Mouse (Mus musculus): ENCODE data around the gene Hoxb2. TPM values are rescaled to one million over a fixed set of nuclear protein-coding genes. Genes with fewer than 3 reads are reported as not detected.

The Hoxb2 gene
- polyA plus RNA-seq, 1 experiment = not detected

GRCm38 (mm10) chr11:96397806-96398335 lies 47.5 kb downstream of the Hoxb2 start:
- no peak overlapping the region for H3ac ChIP-seq (ENCODE audit: control insufficient read depth, insufficient read length, low read depth)
- no peaks in the 10 kb centered on the region for H3K27me3 ChIP-seq (ENCODE audit: control insufficient read depth, insufficient read depth, insufficient read length)
- TF ChIP-seq CEBPB (IDR thresholded peaks at IDR 0.05; ENCODE audit: low read depth) = no peak
- no peak for TF ChIP-seq USF1 (IDR thresholded peaks at IDR 0.05; ENCODE audit: low read depth)
- TF ChIP-seq MYOG (IDR thresholded peaks at IDR 0.05; ENCODE audit: control insufficient read depth, extremely low read depth, insufficient read length) = no peak
- no peak for TF ChIP-seq MAX (IDR thresholded peaks at IDR 0.05)
- TF ChIP-seq FOSL1 (IDR thresholded peaks at IDR 0.05; ENCODE audit: insufficient read depth, low read length, poor library complexity, severe bottlenecking) = no peak
- no peak for TF ChIP-seq MYOD1 (IDR thresholded peaks at IDR 0.05; ENCODE audit: control insufficient read depth, insufficient read length, low read depth)
- TF ChIP-seq CTCF (IDR thresholded peaks at IDR 0.05; ENCODE audit: control insufficient read depth, insufficient read depth, insufficient read length) = no peak
- no peaks in the 10 kb centered on the region for H3K79me2 ChIP-seq (ENCODE audit: control insufficient read depth, insufficient read depth)
- H3K79me3 ChIP-seq (ENCODE audit: low read depth) = no peaks in the 10 kb centered on the region
- no peaks in the 10 kb centered on the region for H3K36me3 ChIP-seq (ENCODE audit: control insufficient read depth, insufficient read depth)
- H3K4me3 ChIP-seq (ENCODE audit: insufficient read depth, poor library complexity, severe bottlenecking) = no peak overlapping the region

GRCm38 (mm10) chr11:96399923-96400322 lies 49.6 kb downstream of the Hoxb2 start:
- H3K4me3 ChIP-seq (ENCODE audit: insufficient read depth, poor library complexity, severe bottlenecking) = no peak overlapping the region
- TF ChIP-seq MYOD1 (IDR thresholded peaks at IDR 0.05; ENCODE audit: control insufficient read depth, insufficient read length, low read depth) (peak; percentile 82), MYOG (IDR thresholded peaks at IDR 0.05; ENCODE audit: control insufficient read depth, extremely low read depth, insufficient read length) (no peak), CEBPB (IDR thresholded peaks at IDR 0.05; ENCODE audit: low read depth) (no peak), USF1 (IDR thresholded peaks at IDR 0.05; ENCODE audit: low read depth) (peak; percentile 10), FOSL1 (IDR thresholded peaks at IDR 0.05; ENCODE audit: insufficient read depth, low read length, poor library complexity, severe bottlenecking) (no peak)
- H3K27me3 ChIP-seq (ENCODE audit: control insufficient read depth, insufficient read depth, insufficient read length) = no peaks in the 10 kb centered on the region

More at GRCm38 (mm10) chr11:96399923-96400322, 49.6 kb downstream of the Hoxb2 start:
- Histone ChIP-seq H3K79me2 (ENCODE audit: control insufficient read depth, insufficient read depth) (no peaks in the 10 kb centered on the region), H3K36me3 (ENCODE audit: control insufficient read depth, insufficient read depth) (no peaks in the 10 kb centered on the region), H3ac (ENCODE audit: control insufficient read depth, insufficient read length, low read depth) (no peak overlapping the region), H3K79me3 (ENCODE audit: low read depth) (no peaks in the 10 kb centered on the region)

Small RNAs within 50 kb of the gene (microRNA-seq; reads per million reads assigned to microRNA genes)
- gene Mir10a (ENCODE audit: borderline microRNAs expressed) = 16.4 reads per million, percentile 62 among the genes with 10 or more reads in this experiment

Other genes starting within 250 kb of the Hoxb2 start
- gene Calcoco2, start 238.6 kb upstream of the Hoxb2 start, polyA plus RNA-seq (2012; fragmentation: generic; extraction: Trizol) = 0.02 TPM
- 0.01 TPM for gene Ttll6, start 216.7 kb upstream of the Hoxb2 start, polyA plus RNA-seq (2012; fragmentation: generic; extraction: Trizol)
- gene Hoxb13, start 156.2 kb upstream of the Hoxb2 start, polyA plus RNA-seq (2012; fragmentation: generic; extraction: Trizol) = 0.09 TPM
- gene Hoxb9, start 79.1 kb upstream of the Hoxb2 start, polyA plus RNA-seq (2012; fragmentation: generic; extraction: Trizol) = not detected
- gene Hoxb8, start 68.6 kb upstream of the Hoxb2 start, polyA plus RNA-seq (2012; fragmentation: generic; extraction: Trizol) = 0.02 TPM
- 0.04 TPM for gene Hoxb7, start 63.9 kb upstream of the Hoxb2 start, polyA plus RNA-seq (2012; fragmentation: generic; extraction: Trizol)
- gene Hoxb6, start 58.0 kb upstream of the Hoxb2 start, polyA plus RNA-seq (2012; fragmentation: generic; extraction: Trizol) = 0.05 TPM
- gene Hoxb5, start 47.2 kb upstream of the Hoxb2 start, polyA plus RNA-seq (2012; fragmentation: generic; extraction: Trizol) = not detected
- 0.02 TPM for gene Hoxb4, start 32.3 kb upstream of the Hoxb2 start, polyA plus RNA-seq (2012; fragmentation: generic; extraction: Trizol)
- not detected for gene Hoxb3, start 27.2 kb upstream of the Hoxb2 start, polyA plus RNA-seq (2012; fragmentation: generic; extraction: Trizol)
- gene Hoxb1, start 15.2 kb downstream of the Hoxb2 start, polyA plus RNA-seq (2012; fragmentation: generic; extraction: Trizol) = not detected
- gene Skap1, start 114.1 kb downstream of the Hoxb2 start, polyA plus RNA-seq (2012; fragmentation: generic; extraction: Trizol) = 0.04 TPM

All from C2C12 (cell line).